In genomic region chr7:105818483-105818882, GRCm38 (mm10) we compare ENCODE assay signal across 11 mouse cellular contexts. TPM values are rescaled to one million over a fixed set of nuclear protein-coding genes. Genes with fewer than 3 reads are reported as not detected.
DNase-seq lines count a peak whose midpoint lies in the region; ATAC-seq and TF ChIP-seq lines count a peak whose summit lies in the region.
"Had no signal": no experiment of that assay in that cellular context is flagged by ENCODE, and none has a peak within 500 bp of the region (broad histone marks: within the 10 kb centered on the region; RNA-seq: fewer than 3 reads in every experiment).

No protein-coding gene starts in this region.

- no peak overlapping the region for H3K4me2 ChIP-seq in forebrain, embryonic 13.5 days
- H3K4me2 ChIP-seq in liver, postnatal 0 days (ENCODE audit: low read depth, low read length), result no peak overlapping the region
- H3K4me2 ChIP-seq: embryonic facial prominence, embryonic 13.5 days; neural tube, embryonic 12.5 days had no signal

- H3K9ac ChIP-seq in forebrain, embryonic 13.5 days, result no peak overlapping the region
- no peak overlapping the region for H3K9ac ChIP-seq in liver, postnatal 0 days (replicated peaks)
- H3K9ac ChIP-seq: embryonic facial prominence, embryonic 13.5 days; neural tube, embryonic 12.5 days had no signal

- H3K27ac ChIP-seq in forebrain, embryonic 13.5 days, result no peak overlapping the region
- no peak overlapping the region for H3K27ac ChIP-seq in forebrain, embryonic 10.5 days
- H3K27ac ChIP-seq in liver, postnatal 0 days (ENCODE audit: low read depth), result no peak overlapping the region
- H3K27ac ChIP-seq: embryonic facial prominence, embryonic 13.5 days; neural tube, embryonic 12.5 days had no signal

- no peaks in the 10 kb centered on the region for H3K4me1 ChIP-seq in forebrain, embryonic 13.5 days
- no peaks in the 10 kb centered on the region for H3K4me1 ChIP-seq in forebrain, embryonic 10.5 days
- no peaks in the 10 kb centered on the region for H3K4me1 ChIP-seq in liver, postnatal 0 days (ENCODE audit: insufficient read depth)
- H3K4me1 ChIP-seq: embryonic facial prominence, embryonic 13.5 days; neural tube, embryonic 12.5 days had no signal

- peak; percentile 68 for TF ChIP-seq CTCF in liver, postnatal 0 days (IDR thresholded peaks at IDR 0.05; ENCODE audit: low read depth)

- H3K9me3 ChIP-seq in forebrain, embryonic 13.5 days (replicated peaks), result 0 out of 2 replicates have a peak, but pooled peaks cover 4% of the 10 kb centered on the region
- no peaks in the 10 kb centered on the region for H3K9me3 ChIP-seq in forebrain, embryonic 10.5 days
- no peaks in the 10 kb centered on the region for H3K9me3 ChIP-seq in liver, postnatal 0 days (ENCODE audit: low read length)
- H3K9me3 ChIP-seq: embryonic facial prominence, embryonic 13.5 days; neural tube, embryonic 12.5 days had no signal

- ATAC-seq in forebrain, embryonic 13.5 days, result peak; percentile 24; the same call in 1 of the 2 replicates
- ATAC-seq in liver, postnatal 0 days, result no peak
- ATAC-seq in granulocyte monocyte progenitor cell, adult 5-6 weeks (replicated peaks; ENCODE audit: poor library complexity, severe bottlenecking), result peak; percentile 61

- WGBS in forebrain, embryonic 13.5 days, result 0% methylated on average over 1 of the region's 1 CpGs
- 3% methylated on average over 1 of the region's 1 CpGs for WGBS in forebrain, embryonic 10.5 days
- 2% methylated on average over 1 of the region's 1 CpGs for WGBS in liver, postnatal 0 days (ENCODE audit: insufficient replicate concordance)

- DNase-seq in forebrain, embryonic 10.5 days (ENCODE audit: extremely low spot score, low spot score), result no peak
- no peak for DNase-seq in liver, postnatal 0 days
- no peak for DNase-seq in liver
- peak; percentile 78 for DNase-seq in retina, embryonic 14.5 days (ENCODE audit: low spot score)
- DNase-seq in ovary, postnatal 14 days (ENCODE audit: low spot score), result no peak
- DNase-seq in cerebellum, adult 11-12 months, result no peak

- TF ChIP-seq EP300 in liver, postnatal 0 days (IDR thresholded peaks at IDR 0.05; ENCODE audit: low read depth), result no peak

- H3K27me3 ChIP-seq in forebrain, embryonic 13.5 days, result no peaks in the 10 kb centered on the region; the same call in 1 of the 2 replicates
- no peaks in the 10 kb centered on the region for H3K27me3 ChIP-seq in forebrain, embryonic 10.5 days (ENCODE audit: poor library complexity, severe bottlenecking)
- no peaks in the 10 kb centered on the region for H3K27me3 ChIP-seq in liver, postnatal 0 days (ENCODE audit: insufficient read depth, low read length)
- H3K27me3 ChIP-seq: embryonic facial prominence, embryonic 13.5 days; neural tube, embryonic 12.5 days had no signal

- H3K4me3 ChIP-seq in forebrain, embryonic 13.5 days, result no peak overlapping the region
- no peak overlapping the region for H3K4me3 ChIP-seq in forebrain, embryonic 10.5 days
- no peak overlapping the region for H3K4me3 ChIP-seq in liver, postnatal 0 days (ENCODE audit: low read depth, low read length)
- H3K4me3 ChIP-seq: embryonic facial prominence, embryonic 13.5 days; neural tube, embryonic 12.5 days had no signal

- H3K36me3 ChIP-seq in forebrain, embryonic 13.5 days (ENCODE audit: poor library complexity, severe bottlenecking), result no peaks in the 10 kb centered on the region
- H3K36me3 ChIP-seq in forebrain, embryonic 10.5 days (replicated peaks), result no peaks in the 10 kb centered on the region
- H3K36me3 ChIP-seq in liver, postnatal 0 days (replicated peaks; ENCODE audit: insufficient read depth, low read length), result no peaks in the 10 kb centered on the region
- H3K36me3 ChIP-seq: embryonic facial prominence, embryonic 13.5 days; G1E; neural tube, embryonic 12.5 days had no signal

RNA-seq across cellular contexts. Expression of gene Mrpl17, which starts 7.6 kb away (rescaled TPM):
- polyA plus RNA-seq in forebrain, embryonic 13.5 days (2015; fragmentation: Nextera tagmentation; extraction: Ambion mirVana), result 244 and 255 TPM in 2 replicates
- 344 and 348 TPM in 2 replicates for polyA plus RNA-seq in forebrain, embryonic 10.5 days (2016; fragmentation: Nextera tagmentation; extraction: Ambion mirVana)
- polyA plus RNA-seq in liver, postnatal 0 days (2015; fragmentation: Nextera tagmentation; extraction: Ambion mirVana), result 405 and 416 TPM in 2 replicates
- total RNA-seq in granulocyte monocyte progenitor cell, adult 5-6 weeks (2014; fragmentation: Nextera tagmentation), result 133 and 143 TPM in 2 replicates
- 62.2 and 81.9 TPM in 2 replicates for total RNA-seq in granulocyte monocyte progenitor cell, adult 5-6 weeks (2017)

RNA-seq across cellular contexts. Expression of gene Dchs1, which starts 31.0 kb away (rescaled TPM):
- polyA plus RNA-seq in forebrain, embryonic 13.5 days (2015; fragmentation: Nextera tagmentation; extraction: Ambion mirVana), result 16.5 and 18.8 TPM in 2 replicates
- polyA plus RNA-seq in forebrain, embryonic 10.5 days (2016; fragmentation: Nextera tagmentation; extraction: Ambion mirVana), result 8.8 and 9.9 TPM in 2 replicates
- 0.45 and 0.58 TPM in 2 replicates for polyA plus RNA-seq in liver, postnatal 0 days (2015; fragmentation: Nextera tagmentation; extraction: Ambion mirVana)
- not detected in 2 replicates for total RNA-seq in granulocyte monocyte progenitor cell, adult 5-6 weeks (2014; fragmentation: Nextera tagmentation)
- not detected in 2 replicates for total RNA-seq in granulocyte monocyte progenitor cell, adult 5-6 weeks (2017)
- polyA plus RNA-seq: G1E had no signal
